Mouse (Mus musculus) forebrain, embryonic 16.5 days (tissue): Measurements from ENCODE around the gene Ccdc106. TPM values are rescaled to one million over a fixed set of nuclear protein-coding genes. Genes with fewer than 3 reads are reported as not detected.
"Not testable (repeated sequence)": the region's sequence is repeated elsewhere in the genome, so short reads cannot be mapped to it uniquely, and the experiment has no call there.

ENCODE experiments used
- ATAC-seq: fragments of 200-750 bp; cut with Nextera tagmentation; 2 replicates; pipeline ENCODE4 v1.8.0; 2017; ENCODE audit warnings: mild to moderate bottlenecking, moderate library complexity
- H3K27ac ChIP-seq: fragments of 300-500 bp; sonication (generic); 2 replicates; pipeline ENCODE4 v1.5.1; 2014; ENCODE audit warnings: low read length, control low read depth
- H3K27me3 ChIP-seq: fragments of 300-500 bp; sonication (generic); replicated peaks from 2 replicates; pipeline ENCODE4 v1.6.1; 2014; ENCODE audit warnings: low read length; ENCODE audit not compliant: control insufficient read depth, insufficient read depth
- H3K36me3 ChIP-seq: fragments of 300-500 bp; sonication (generic); 2 replicates; pipeline ENCODE4 v1.6.1; 2014; ENCODE audit not compliant: control insufficient read depth, insufficient read depth
- H3K4me1 ChIP-seq: fragments of 300-500 bp; sonication (generic); replicated peaks from 2 replicates; pipeline ENCODE4 v1.6.1; 2014; ENCODE audit warnings: low read length; ENCODE audit not compliant: control insufficient read depth, insufficient read depth
- H3K4me2 ChIP-seq: fragments of 300-500 bp; sonication (generic); 2 replicates; pipeline ENCODE4 v1.6.1; 2014; ENCODE audit warnings: mild to moderate bottlenecking, low read length, control low read depth
- H3K4me3 ChIP-seq: fragments of 300-500 bp; sonication (generic); replicated peaks from 2 replicates; pipeline ENCODE4 v1.5.1; 2014; ENCODE audit warnings: mild to moderate bottlenecking, low read length, control low read depth
- H3K9ac ChIP-seq: fragments of 300-500 bp; sonication (generic); replicated peaks from 2 replicates; pipeline ENCODE4 v1.6.1; 2014; ENCODE audit warnings: low read depth, low read length, control low read depth
- H3K9me3 ChIP-seq: fragments of 300-500 bp; sonication (generic); 2 replicates; pipeline ENCODE4 v1.6.1; 2016; ENCODE audit warnings: low read length; ENCODE audit not compliant: control insufficient read depth
- WGBS: fragments of 180-500 bp; shearing (Covaris S2); extraction: QIAGEN DNeasy Blood & Tissue Kit; methylation state at CpG from one replicate; pipeline ENCODE4 v1.1.7; 2014; 5-methylcytosine and 5-hydroxymethylcytosine counted together
- polyA plus RNA-seq: library from polyadenylated mRNA; unstranded; fragments of >200 nt; fragmentation: Nextera tagmentation; extraction: Ambion mirVana; gene quantifications from 2 replicates; pipeline ENCODE4 v1.2.1, GENCODE M21; 2015

Gene Ccdc106
- polyA plus RNA-seq, 1 experiment from 2014 or later = 59.1 TPM

DNA sequence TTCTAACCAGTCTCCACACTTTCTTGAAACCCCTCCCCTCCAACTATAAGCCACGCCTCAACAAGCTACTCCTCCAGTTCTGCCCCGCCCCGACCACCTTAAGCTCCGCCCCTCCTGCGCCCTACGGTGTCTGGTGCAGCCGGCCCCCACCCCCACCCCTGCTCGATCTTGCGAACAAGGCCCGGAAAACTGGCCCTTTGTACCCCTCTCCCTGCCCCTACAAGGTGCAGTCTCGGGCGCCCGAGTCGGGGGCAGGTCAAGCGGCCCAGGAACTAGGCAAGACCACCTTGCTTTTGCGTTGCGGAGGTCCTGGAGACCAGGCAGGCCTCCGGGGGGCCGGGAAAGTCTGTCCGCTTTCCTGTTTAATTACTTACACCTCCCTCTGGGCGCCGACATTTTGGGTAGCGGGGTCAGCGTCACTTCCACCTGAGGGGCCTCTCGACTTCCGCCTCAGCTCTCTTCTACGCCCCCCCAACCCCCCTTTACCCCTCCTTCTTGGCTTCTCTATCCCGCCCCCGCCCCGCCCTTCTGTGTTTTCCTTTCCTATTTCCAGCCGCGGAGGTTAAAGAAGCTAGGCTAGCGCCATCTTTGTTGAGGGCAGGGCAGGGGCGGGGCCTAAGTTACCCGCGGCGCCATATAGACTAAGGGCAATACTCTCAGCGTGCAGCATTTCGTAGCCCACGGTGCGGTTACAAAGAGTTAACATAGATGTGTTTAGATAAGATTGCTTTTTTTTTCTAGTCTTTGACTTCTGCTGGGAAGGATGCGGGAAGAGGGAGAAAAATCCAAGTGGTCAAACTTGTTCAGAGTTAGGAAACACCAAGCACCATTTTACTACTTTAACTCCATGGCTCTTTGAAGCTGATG, 5.9 kb upstream of the Ccdc106 start, which contains the start of the genes Zfp524 and Fiz1:
Zfp524 (plus strand) TSS at position 165 of the 867 bp plus-strand sequence.
Fiz1 (minus strand) TSS at position 447 of the 867 bp plus-strand sequence.
- under 1% methylated on average over 42 of the region's 42 CpGs for WGBS
- H3K9ac ChIP-seq = peak within 1 kb of the TSS; percentile 90
- H3K27me3 ChIP-seq = no peaks in the 10 kb centered on the region
- H3K9me3 ChIP-seq = no peaks in the 10 kb centered on the region
- peak; percentile 81 for ATAC-seq
- peak within 1 kb of the TSS; percentile 88 for H3K4me3 ChIP-seq
- H3K27ac ChIP-seq = peak within 1 kb of the TSS; percentile 99
- peaks cover 15% of the 10 kb centered on the region for H3K4me1 ChIP-seq
- H3K36me3 ChIP-seq = peaks cover 23% of the 10 kb centered on the region
- H3K4me2 ChIP-seq = peak within 1 kb of the TSS; percentile 71

DNA sequence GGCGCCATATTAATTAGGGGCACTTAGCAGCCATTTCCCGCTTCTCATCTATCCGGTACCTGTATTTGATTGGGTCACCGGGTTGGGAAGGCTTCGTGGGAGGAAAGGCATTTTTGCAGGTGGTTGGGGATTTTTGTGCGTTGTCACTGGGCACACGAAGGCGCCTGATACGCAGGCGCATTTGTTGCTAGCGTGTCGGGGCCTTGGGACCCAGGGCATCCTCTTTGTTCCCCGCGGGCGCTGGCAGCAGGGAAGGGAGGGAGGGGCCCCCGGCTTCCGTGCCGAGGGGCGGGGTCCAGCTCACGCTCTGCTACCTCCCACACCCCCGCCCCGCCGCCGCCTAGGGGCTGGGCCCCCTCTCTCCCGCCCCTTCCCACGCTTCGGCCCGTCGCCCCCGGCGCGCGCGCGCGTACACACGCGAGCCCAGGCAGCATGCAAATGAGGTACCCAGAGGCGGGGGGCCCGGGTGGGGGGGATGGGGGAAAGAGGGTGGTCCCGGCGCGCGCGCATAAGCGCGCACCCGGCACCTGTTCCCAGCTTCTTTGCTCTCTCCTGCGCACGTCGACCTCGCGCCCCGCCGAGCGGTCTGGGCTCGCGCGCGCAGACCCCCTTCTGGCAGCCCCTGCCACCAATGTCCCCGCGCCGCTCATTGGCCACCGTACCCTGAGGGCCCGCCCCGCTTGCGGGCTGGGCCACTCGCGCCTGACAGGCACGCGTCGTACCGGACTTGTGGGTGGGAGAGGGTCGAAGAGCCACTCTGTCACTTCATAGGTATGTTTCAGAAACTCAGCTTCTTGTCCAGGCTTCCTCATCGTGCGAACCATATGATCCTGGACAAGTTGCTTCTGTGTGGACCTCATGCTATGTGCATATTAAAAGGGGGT, 5.0 kb upstream of the Ccdc106 start, which contains the start of gene Gm44973:
Gm44973 (plus strand) TSS at position 379 of the 884 bp plus-strand sequence.
- H3K4me3 ChIP-seq = peak within 1 kb of the TSS; percentile 88
- peaks cover 17% of the 10 kb centered on the region for H3K4me1 ChIP-seq
- peak within 1 kb of the TSS; percentile 99 for H3K27ac ChIP-seq
- under 1% methylated on average over 55 of the region's 76 CpGs for WGBS
- no peaks in the 10 kb centered on the region for H3K9me3 ChIP-seq
- H3K36me3 ChIP-seq = peaks cover 15% of the 10 kb centered on the region
- no peaks in the 10 kb centered on the region for H3K27me3 ChIP-seq
- peak within 1 kb of the TSS; percentile 71 for H3K4me2 ChIP-seq
- peak; percentile 74 for ATAC-seq
- H3K9ac ChIP-seq = peak within 1 kb of the TSS; percentile 90

DNA sequence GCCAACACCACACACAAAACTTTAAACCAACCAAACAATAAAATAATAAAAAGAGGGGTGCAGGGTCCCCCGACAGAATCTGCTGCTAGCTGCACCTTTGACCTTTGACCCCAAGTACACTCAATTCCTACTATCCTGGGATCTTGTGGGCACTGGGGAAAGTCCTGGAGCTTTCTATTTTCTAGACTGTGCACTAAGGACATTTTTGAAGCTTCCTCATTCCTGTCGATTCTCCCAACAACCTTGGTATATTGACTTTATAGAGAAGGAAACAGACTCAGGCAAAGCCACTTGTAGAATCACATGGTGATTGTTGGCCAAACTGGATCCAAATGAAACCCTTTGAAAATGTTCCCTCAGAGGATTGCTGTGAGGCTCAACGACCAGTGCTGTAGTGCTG, 4.3 kb upstream of the Ccdc106 start:
- peak overlapping the region; percentile 99 for H3K27ac ChIP-seq
- no peaks in the 10 kb centered on the region for H3K27me3 ChIP-seq
- no peak for ATAC-seq
- peaks cover 11% of the 10 kb centered on the region for H3K36me3 ChIP-seq
- H3K4me1 ChIP-seq = peaks cover 19% of the 10 kb centered on the region
- peak overlapping the region; percentile 71 for H3K4me2 ChIP-seq
- peak overlapping the region; percentile 69 for H3K9ac ChIP-seq
- H3K4me3 ChIP-seq = peak overlapping the region; percentile 88
- no peaks in the 10 kb centered on the region for H3K9me3 ChIP-seq
- 65% methylated on average over 3 of the region's 3 CpGs for WGBS

DNA sequence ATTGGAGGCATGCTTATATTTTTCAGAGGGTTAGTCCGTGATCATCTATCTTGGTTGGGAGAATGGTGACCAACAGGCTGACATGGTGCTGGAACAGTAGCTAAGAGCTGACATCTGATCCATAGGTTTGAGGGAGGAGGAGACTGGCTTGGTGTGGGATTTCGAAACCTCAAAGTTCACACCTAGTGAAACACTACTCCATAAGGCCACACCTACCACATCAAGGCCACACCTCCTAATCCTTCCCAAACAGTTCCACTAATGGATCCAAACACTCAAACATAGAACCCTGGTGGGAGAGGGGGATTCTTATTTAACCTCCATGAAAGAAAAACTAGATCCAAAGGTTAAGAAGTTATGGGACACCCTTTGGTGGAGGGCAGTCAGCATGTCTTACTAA, 3.4 kb upstream of the Ccdc106 start:
- Histone ChIP-seq H3K4me2 (no peak overlapping the region), H3K4me1 (peaks cover 26% of the 10 kb centered on the region), H3K36me3 (peaks cover 4% of the 10 kb centered on the region; the same call in 1 of the 2 replicates), H3K9me3 (no peaks in the 10 kb centered on the region), H3K27ac (no peak overlapping the region), H3K4me3 (no peak overlapping the region), H3K9ac (no peak overlapping the region), H3K27me3 (no peaks in the 10 kb centered on the region)
- 98% methylated on average over 2 of the region's 2 CpGs for WGBS
- no peak for ATAC-seq

DNA sequence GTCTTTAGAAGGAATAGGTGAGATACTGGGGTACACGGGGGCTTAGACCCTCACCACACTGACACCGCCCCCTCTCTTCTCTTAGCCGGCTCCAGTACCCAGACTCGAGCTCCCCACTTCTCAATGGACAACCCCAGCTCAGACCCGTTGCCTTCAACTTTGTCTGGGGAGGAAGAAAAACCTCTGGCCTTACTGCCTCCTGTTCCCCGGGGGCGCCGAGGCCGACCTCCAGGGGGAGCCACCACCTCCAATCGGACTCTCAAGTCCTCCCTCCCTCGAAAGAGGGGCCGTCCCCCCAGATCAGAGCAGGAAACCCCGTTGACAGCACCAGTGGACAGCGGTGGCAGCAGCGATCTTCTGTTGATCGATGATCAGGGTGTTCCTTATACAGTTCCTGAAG, 3.0 kb upstream of the Ccdc106 start:
- H3K27ac ChIP-seq = no peak overlapping the region
- H3K27me3 ChIP-seq = no peaks in the 10 kb centered on the region
- 92% methylated on average over 16 of the region's 16 CpGs for WGBS
- no peak overlapping the region for H3K9ac ChIP-seq
- no peak overlapping the region for H3K4me3 ChIP-seq
- H3K4me2 ChIP-seq = no peak overlapping the region
- no peaks in the 10 kb centered on the region for H3K9me3 ChIP-seq
- H3K36me3 ChIP-seq = peaks cover 4% of the 10 kb centered on the region; the same call in 1 of the 2 replicates
- no peak for ATAC-seq
- peaks cover 26% of the 10 kb centered on the region for H3K4me1 ChIP-seq

DNA sequence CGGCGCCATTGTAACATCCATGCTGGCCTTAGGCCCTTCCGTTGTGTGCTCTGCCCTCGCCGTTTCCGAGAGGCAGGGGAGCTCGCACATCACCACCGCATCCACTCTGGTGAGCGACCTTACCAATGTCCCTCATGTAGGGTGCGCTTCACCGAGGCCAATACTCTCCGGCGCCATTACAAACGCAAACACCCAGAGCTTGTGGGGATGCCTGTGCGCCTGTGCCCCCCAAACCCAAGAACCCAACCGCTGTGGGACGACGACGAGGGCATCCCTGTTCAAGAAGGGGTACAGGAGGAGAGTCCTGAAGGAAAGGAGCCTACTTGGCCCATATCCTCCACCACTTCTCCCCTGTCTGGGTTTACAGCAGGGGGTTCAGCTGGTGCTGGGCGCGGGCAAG, 2.4 kb upstream of the Ccdc106 start:
- H3K27ac ChIP-seq = no peak overlapping the region
- H3K27me3 ChIP-seq = no peaks in the 10 kb centered on the region
- ATAC-seq = no peak

DNA sequence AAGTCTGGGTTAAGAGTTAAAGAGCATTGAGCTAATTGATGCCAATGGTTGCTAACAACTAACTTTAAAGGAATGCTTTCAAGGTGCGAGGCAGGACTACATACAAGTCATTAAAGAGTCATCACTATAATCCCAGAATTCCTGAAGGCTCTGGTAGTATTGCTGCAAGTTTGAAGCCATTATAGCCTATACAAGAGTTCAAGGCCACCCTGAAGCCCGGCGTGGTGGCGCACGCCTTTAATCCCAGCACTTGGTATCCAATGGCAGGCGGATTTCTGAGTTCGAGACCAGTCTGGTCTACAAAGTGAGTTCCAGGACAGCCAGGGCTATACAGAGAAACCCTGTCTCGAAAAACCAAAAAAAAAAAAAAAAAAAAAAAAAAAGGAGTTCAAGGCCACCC, 777 bp upstream of the Ccdc106 start:
- Histone ChIP-seq H3K27ac (peak overlapping the region; percentile 85), H3K4me3 (peak overlapping the region; percentile 79), H3K4me1 (peaks cover 19% of the 10 kb centered on the region), H3K4me2 (peak overlapping the region; percentile 51)
- not testable (repeated sequence) for ATAC-seq, H3K9ac ChIP-seq, H3K36me3 ChIP-seq, H3K27me3 ChIP-seq, H3K9me3 ChIP-seq
- 20% methylated on average over 8 of the region's 8 CpGs for WGBS

More for the DNA sequence above, 2.4 kb upstream of the Ccdc106 start:
- Histone ChIP-seq H3K9ac (no peak overlapping the region), H3K4me1 (peaks cover 26% of the 10 kb centered on the region), H3K4me2 (no peak overlapping the region), H3K36me3 (no peaks in the 10 kb centered on the region), H3K9me3 (no peaks in the 10 kb centered on the region), H3K4me3 (no peak overlapping the region)
- WGBS = 96% methylated on average over 21 of the region's 21 CpGs

DNA sequence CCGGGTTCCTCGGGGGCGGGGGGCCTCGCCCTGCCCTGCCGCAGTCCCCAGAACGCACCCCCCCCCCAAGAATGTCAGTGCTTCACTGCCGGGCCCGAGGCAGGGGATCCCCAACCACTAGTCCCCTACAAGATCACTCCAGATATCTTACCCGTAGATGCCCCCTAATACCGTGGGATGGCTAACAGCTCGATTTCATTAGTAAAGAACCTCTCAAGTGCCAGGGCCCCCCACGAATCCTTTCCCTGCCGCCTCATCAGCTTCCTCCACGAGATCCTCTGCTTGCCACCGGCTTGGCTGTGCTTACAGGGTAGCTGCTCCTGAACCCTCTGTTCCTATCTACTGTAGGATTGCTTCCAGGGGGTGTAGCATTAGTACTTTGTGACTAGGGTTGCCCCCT, 332 bp downstream of the Ccdc106 start:
- H3K36me3 ChIP-seq = no peaks in the 10 kb centered on the region
- H3K9me3 ChIP-seq = no peaks in the 10 kb centered on the region
- 0% methylated on average over 12 of the region's 15 CpGs for WGBS
- peak; percentile 41 for ATAC-seq
- H3K4me1 ChIP-seq = peaks cover 19% of the 10 kb centered on the region
- peak overlapping the region; percentile 79 for H3K4me3 ChIP-seq
- H3K4me2 ChIP-seq = peak overlapping the region; percentile 57
- no peaks in the 10 kb centered on the region for H3K27me3 ChIP-seq
- peak overlapping the region; percentile 85 for H3K27ac ChIP-seq
- H3K9ac ChIP-seq = peak overlapping the region; percentile 96

DNA sequence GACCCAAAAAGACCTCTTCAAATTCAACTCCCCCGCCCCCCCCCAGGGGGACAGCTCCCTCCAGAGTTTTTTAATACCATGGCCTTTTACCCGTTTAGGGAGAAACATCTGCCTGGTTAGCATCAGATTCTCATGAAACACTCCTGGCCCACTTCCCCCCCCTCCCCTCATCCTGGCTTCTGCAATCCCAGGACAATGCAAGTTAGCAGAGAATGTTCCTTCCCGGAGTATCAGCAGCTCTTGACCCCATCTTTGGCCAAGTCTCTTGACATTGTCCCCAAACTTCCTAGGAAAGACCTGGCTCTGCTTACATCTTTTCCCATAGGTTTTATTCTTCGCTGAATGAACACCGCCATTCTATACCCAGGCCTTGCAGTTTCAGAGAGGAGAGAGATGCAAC, 844 bp downstream of the Ccdc106 start:
- Histone ChIP-seq H3K27ac (no peak overlapping the region), H3K9ac (peak overlapping the region; percentile 96), H3K27me3 (no peaks in the 10 kb centered on the region), H3K9me3 (no peaks in the 10 kb centered on the region), H3K36me3 (no peaks in the 10 kb centered on the region), H3K4me2 (peak overlapping the region; percentile 57), H3K4me3 (peak overlapping the region; percentile 79), H3K4me1 (peaks cover 14% of the 10 kb centered on the region)
- no peak for ATAC-seq
- WGBS = 50% methylated on average over 5 of the region's 5 CpGs
